Mouse (Mus musculus): ENCODE measurements around the gene Sash1.

DNA sequence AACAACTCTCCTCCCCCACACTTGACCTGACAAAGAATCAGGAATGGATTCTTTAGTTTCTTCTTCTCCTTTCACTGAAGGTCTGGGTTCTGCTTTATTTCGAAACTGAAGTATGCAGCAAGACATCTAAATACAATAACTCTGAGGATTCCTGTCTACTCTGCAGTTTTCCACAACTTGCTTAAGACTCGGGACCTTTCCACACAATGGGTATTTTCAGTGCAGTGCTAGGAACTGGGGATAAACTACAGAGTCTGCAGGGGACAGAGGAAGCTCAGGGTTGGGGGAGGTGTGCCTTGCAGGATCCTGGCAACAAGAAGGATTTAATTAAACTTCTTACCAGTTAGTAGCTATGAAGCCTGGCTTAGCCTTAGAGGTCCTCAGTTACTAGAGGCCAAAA, 4.1 kb downstream of the Sash1 start:
- TF ChIP-seq CTCF (IDR thresholded peaks at IDR 0.05; ENCODE audit: low read depth, low read length) (no peak), POLR2A (IDR thresholded peaks at IDR 0.05; ENCODE audit: insufficient read depth, low read length) (no peak), EP300 (IDR thresholded peaks at IDR 0.05; ENCODE audit: insufficient read depth, low read depth, low read length) (no peak)

Measured in ES-Bruce4 (cell line).